Mouse (Mus musculus): ENCODE measurements at regions not wholly inside any gene's neighbourhood (a gene's known extent, or its start where the extent isn't known, plus 50 kb on each side); places are given as distances from the start of the nearest gene placed in this dataset.

- TF ChIP-seq POLR2A (IDR thresholded peaks at IDR 0.05; ENCODE audit: borderline replicate concordance, control insufficient read depth, low read depth, low read length) (no peak), CTCF (IDR thresholded peaks at IDR 0.05; ENCODE audit: control insufficient read depth, insufficient read depth, low read length) (no peak)
Observed at GRCm38 (mm10) chr1:120964179-120964517, 361.9 kb downstream of the En1 start.

All from bone marrow, adult 2 months (tissue).